Mouse (Mus musculus) lung, postnatal 36 days (tissue): ENCODE data around the gene Ugt1a10.
"Not testable (repeated sequence)": the region's sequence is repeated elsewhere in the genome, so short reads cannot be mapped to it uniquely, and the experiment has no call there.

Experiments used
- DNase-seq: peaks from one replicate; pipeline ENCODE4 v3.0.0; 2022; ENCODE audit warnings: mixed read lengths

The Ugt1a10 gene

GRCm38 (mm10) chr1:88216551-88216950 lies 161.4 kb downstream of the Ugt1a10 start:
- DNase-seq = no peak

DNA sequence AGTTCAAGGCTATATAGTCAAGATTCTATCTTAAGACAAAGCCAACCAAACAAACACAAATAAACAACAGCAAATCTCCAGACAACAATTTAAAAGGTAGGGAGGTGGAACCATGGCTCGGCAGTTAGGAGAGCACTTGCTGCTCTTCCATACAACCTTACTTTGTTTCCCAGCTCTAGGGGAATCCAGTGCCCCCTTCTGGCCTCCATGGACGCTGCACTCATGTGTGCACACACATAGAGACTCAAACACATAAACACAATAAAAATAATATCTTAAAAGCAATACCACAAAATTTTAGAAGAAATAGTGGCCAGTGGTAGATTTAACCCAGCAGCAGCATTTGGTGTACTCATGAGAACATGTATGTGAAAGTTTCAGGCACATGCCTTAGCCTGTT lies 162.0 kb downstream of the Ugt1a10 start:
- DNase-seq = no peak

- no peak for DNase-seq
These were observed 162.4 kb downstream of the Ugt1a10 start for GRCm38 (mm10) chr1:88217576-88217975.

GRCm38 (mm10) chr1:88218051-88218450 lies 162.9 kb downstream of the Ugt1a10 start:
- DNase-seq = no peak

DNA sequence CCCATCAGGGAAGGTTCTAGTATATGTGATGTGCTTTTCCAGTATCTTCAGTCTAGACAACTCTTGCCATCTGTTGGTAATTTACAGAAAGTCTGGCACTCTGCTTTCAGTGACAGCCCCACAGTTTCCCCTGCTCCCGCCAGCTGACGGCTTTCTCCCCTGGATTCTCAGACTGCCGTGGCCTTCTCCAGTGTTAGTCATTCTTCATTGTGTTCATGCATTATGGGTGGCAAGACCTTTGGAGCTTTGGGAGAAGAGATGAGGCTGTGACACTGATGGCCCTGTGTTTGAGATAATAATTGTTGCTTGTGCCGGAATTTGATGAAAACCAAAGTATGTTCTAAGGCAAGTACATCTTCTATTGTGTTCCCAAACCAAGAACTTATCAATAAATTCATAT lies 163.4 kb downstream of the Ugt1a10 start:
- no peak for DNase-seq

- no peak for DNase-seq
These were observed 163.9 kb downstream of the Ugt1a10 start for GRCm38 (mm10) chr1:88219054-88219453.

DNA sequence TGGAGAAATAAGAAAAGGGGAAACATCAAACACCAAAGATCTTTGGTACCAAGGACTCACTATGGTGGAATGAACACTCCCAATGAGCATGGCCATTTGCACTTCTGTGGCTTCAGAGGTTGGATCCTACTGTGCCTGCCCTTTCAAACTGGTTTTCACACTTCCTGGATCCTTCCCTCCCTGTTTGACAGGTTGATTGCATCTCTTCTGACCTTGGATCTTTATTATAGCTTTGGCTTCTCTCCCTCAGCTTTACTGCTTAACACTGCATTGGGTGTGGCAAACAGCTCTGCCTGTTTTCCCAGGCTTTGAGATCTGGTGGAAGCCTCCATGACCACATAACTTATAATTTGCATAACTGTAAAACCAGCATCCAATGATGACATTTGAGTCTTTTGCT lies 165.1 kb downstream of the Ugt1a10 start:
- DNase-seq = no peak

- DNase-seq = no peak
These were observed 167.0 kb downstream of the Ugt1a10 start for GRCm38 (mm10) chr1:88222216-88222615.

GRCm38 (mm10) chr1:88223011-88223515 lies 167.9 kb downstream of the Ugt1a10 start:
- peak; percentile 2 for DNase-seq

DNA sequence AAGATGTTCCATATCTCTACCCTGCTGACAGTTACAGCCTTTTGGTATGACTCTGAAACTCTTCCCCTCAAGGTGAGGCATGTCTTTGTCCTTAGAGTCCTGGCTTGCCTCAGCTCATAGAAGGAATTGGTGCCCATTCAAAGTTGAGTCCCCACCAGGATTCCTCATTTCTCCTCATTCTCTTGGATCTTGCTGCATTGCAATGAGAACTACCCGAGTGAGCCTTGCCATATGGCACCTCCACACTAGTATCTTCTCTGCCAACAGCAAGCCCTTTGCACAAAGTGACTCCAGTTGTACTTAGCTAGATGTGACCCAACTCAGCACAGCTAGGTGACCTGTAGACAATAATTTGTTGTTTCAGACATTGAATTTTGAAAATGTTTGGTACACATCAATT lies 168.4 kb downstream of the Ugt1a10 start:
- DNase-seq = peak; percentile 3

GRCm38 (mm10) chr1:88224029-88224776 lies 169.0 kb downstream of the Ugt1a10 start:
- peak; percentile 81 for DNase-seq

DNA sequence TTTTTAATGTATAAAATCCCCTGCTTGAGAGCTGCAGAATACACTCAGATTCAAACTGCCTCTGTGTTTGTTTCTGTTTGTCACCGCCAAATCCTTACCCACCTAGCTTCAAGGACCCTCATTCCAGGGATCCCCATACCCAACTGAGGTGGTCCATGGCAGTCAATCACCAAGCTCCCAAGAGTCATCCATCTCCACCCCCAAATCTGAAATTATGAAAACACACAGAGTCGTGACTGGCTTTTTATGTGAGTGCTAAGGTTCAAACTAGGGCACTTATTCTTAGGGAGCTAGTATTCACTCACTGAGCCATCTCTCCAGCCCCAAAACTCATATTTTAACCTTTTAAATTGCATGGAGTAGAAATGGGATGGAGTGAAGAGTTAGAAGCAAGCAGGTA lies 170.1 kb downstream of the Ugt1a10 start:
- DNase-seq = not testable (repeated sequence)

DNA sequence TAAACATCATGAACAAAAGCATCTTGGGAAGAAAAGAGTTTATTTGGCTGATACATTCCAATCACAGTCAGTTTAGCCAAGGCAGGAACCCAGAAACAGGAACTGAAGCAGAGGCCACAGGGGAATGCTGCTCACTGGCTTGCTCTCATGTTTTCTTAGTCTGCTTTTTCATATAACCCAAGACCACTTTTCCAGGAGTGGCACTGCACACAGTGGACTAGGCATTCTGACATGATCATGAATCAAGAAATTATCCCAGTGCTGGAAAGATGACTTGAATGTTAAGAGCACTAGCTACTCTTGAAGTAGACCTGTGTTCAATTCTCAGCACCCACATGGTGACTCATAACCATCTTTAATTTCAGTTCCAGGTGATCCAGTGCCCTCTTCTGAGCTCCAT lies 170.6 kb downstream of the Ugt1a10 start:
- DNase-seq = peak; percentile 1

GRCm38 (mm10) chr1:88226670-88227379 lies 171.6 kb downstream of the Ugt1a10 start, which contains the start of gene Mroh2a:
Gene Mroh2a (plus strand): TSS chr1:88226986.
- DNase-seq = peak; percentile 16

- DNase-seq = no peak
These were observed 172.3 kb downstream of the Ugt1a10 start for GRCm38 (mm10) chr1:88227482-88227881.

- no peak for DNase-seq
These were observed 172.9 kb downstream of the Ugt1a10 start for GRCm38 (mm10) chr1:88228121-88228520.

DNA sequence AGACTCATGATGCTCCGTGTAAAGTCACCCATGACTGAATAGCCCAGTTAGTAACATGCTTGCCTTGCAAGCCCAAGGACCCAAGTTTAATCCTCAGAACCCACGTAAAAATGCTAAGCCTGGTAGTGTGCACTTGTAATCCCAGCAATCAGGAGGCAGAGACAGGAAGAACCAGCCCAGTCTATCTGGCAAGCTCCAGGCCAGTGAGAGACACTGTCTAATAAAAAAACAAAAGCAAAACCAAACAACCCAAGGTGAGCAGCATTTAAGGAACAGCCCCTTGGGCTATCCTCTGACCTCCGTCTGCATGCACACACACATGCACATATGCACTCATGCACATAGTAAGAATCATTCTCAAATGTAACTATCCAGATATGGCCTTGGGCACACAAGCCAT lies 174.4 kb downstream of the Ugt1a10 start:
- DNase-seq = no peak

DNA sequence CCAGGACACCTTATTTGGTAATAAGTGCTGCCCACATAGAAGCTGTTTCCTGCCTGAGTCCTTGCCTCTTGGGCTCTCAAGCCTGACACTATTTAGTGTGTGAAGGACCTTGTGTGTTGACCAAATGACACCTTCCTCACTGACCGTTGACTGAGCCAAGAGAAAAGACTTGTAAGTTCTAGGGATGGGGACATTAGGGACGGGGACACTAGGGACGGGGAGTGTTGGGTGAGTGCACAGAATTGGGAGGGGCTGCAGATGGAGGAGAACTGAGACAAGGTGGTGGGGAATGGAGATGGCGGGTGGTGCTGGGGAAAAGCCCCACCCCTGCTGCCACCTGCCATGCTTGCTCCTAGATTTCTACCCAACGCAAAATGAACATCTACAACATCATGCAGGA lies 174.8 kb downstream of the Ugt1a10 start:
- no peak for DNase-seq

- no peak for DNase-seq
These were observed 175.2 kb downstream of the Ugt1a10 start for GRCm38 (mm10) chr1:88230421-88230820.

DNA sequence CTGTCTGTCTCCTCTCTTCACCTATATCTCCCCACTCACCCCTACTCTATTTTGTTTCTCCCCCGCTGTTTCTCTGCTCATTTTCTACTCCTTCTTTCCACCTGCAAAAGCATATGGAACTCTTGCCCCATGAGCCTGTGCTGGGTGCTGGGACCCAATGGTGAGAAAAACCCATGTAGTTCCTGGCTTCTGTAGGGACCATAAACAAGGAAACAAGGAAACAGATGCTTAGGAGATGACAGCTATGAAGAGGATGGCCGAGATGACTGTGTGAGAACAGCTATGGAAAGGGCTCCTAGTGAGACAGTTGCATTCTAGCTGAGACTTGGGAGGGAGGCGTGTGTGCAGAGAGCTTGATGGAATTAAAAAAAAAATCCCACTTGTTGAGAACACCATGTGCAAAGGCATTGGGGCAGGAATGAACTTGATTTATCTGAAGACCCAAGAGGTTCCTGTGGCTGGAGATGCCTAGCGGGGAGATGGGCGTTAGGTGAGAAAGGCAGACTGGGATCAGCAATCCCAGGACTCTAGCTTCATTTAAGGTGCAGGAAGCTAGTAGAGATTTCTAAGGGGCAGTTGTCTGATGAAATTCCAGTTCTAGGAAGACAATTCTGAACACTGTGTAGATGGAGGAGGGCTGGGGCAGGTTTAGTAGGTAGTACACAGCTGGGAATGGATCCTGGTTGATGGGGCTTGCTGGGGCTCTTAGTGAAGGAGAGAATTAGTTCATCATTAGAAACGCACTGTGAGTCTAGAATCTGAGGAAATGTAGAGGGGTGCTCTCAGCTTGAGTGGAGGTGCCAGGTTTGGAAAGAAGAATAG lies 176.0 kb downstream of the Ugt1a10 start:
- DNase-seq = no peak

DNA sequence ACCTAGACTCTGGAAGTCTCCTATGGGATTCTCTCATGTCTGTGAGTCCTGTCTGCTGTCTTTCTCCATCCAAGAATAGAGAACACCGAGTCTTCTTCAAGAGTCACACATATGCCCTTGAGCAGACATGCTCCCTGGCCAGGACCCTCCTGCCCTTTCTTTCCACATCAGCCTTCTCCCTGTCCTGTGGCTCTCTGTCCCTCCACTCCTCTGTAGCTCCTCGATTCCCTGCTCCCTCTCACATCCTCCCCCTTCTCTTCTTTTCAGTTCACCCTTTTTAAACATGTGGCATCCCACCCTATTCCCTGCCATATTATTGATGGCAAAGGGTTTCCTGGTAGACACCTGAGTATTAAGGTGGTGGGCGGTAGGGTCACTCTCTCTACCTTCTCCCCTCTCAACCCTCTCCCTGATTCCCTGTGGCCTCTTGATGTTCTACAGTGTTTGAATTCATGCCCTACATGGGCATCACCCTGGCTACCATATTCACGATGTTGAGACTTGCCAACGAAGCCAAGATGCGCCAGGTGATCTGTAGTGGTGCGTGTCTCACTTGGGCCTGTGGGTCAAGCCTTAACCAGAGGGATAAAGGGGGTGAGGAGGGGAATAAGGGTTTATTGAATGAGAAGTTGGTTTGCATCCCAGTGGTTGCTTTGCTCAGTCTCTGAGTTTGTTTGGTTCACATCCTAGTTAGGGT lies 176.8 kb downstream of the Ugt1a10 start:
- no peak for DNase-seq

DNA sequence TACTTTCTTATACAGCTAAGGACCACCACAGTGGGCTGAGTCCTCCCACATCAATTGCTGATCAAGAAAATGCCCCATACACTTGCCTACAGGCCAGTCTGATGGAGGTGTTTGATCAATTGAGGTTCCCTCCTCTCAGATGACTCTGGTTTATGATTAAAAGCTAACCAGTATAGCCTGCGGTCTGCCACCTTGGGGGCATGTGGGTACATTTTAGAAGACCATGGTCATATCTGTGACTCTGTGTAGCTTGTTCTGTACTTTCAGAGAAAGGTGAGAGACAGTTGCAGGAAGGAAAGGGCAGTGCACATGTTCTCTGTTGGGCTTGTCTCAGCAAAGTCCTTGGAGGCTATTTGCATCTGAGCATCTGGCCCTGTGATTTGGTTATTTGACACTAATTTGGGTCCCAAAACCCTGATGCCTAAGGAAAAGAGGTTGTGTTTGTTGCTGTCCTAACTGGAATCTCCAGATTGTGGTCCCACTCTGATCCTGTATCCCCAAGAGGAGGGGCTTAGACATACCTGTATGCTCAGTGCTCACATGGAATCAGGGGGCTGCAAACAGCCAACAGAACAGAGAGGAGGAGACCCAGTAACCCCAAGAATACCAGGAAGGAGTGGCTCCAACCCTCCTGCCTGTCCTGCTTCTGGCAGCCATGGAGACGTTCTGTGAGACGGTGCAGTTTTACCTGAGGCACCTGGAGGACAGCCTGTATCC lies 177.6 kb downstream of the Ugt1a10 start:
- no peak for DNase-seq
